Mouse (Mus musculus) right cerebral cortex, postnatal 36 days (tissue): ENCODE measurements at regions not wholly inside any gene's neighbourhood (a gene's known extent, or its start where the extent isn't known, plus 50 kb on each side); places are given as distances from the start of the nearest gene placed in this dataset.

ENCODE experiments used
- DNase-seq, 2 experiments: peaks; one replicate each; pipeline ENCODE4 v3.0.0; 2022; ENCODE audit warnings: low spot score in 2 of 2, mixed read lengths in 1 of 2

DNA sequence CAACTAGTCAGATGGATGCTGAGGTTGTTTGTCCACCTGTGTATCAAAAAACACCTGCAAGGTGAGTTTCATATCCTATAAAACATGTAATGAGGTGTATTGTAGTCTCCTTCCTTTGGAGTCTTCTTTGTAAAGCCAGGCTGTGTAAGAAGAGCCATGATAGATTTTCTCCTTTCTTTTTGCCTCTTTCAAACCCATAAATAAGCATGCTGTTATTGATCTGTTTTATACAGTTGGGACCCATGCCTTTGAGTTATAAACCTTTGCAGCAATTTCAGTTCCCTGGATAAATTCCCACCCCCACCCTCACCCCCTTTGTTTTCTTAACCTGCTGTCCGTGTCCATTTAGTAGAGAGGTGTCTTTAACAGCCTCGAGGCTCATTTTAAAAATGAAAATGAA is 131.0 kb upstream of the Rgs17 start:
- DNase-seq, result no peak

- DNase-seq, result no peak
Observed at GRCm38 (mm10) chr10:6043358-6043757, 121.2 kb upstream of the Rgs17 start.

DNA sequence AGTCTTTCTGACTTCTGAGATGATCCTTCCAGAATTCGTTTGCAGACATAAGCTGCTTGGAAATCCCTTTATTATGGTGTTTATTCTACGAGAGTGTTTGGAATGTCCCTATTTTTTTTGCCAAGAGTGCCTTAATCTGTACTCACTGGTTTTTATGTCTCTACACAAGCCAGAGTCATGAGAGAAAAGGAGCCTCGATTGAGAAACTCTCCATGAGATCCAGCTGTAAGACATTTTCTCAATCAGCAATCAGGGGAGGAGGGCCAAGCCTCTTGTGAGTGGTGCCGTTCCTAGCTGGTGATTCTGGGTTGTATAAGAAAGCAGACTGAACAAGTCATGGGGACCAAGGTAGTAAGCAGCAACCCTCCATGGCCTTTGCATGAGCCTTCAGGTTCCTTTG is 117.6 kb upstream of the Rgs17 start:
- no peak for DNase-seq

DNA sequence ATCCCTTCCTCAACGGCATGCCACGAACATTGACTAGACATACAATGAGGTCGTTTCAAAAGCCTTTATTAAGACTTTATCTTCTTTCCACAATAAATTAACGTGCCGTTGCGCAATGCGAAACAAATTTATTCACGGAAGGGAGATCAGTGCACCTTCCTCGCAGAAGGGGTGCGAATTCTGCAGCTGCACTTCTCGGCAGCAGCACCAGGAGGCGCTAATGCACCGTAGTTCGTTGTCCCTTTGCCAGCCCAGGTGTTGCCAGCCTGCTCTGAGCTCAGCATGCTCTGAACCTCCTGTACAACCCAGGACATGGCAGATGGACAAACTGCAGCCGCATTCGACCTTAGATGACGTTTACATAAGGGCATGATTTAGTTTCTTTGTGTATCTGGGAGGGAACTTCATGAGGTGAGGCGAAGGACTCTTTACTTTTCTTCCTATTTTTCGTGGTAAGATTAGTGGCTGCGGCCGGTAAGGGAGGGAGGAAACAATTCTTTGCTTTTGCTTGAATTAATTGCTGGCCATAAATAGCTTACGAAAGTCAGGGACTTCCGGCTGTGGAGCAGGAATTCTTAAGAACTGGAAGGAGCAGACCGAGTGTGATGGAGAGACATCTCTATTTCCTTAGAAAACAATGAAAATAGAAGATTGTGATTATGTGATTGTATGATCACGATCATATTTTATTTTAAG is 113.7 kb upstream of the Rgs17 start:
- peak; percentile 64 to 69 for DNase-seq

GRCm38 (mm10) chr10:6032469-6032868 is 110.3 kb upstream of the Rgs17 start:
- DNase-seq, result no peak

GRCm38 (mm10) chr10:6027551-6027950 is 105.4 kb upstream of the Rgs17 start:
- no peak for DNase-seq

DNA sequence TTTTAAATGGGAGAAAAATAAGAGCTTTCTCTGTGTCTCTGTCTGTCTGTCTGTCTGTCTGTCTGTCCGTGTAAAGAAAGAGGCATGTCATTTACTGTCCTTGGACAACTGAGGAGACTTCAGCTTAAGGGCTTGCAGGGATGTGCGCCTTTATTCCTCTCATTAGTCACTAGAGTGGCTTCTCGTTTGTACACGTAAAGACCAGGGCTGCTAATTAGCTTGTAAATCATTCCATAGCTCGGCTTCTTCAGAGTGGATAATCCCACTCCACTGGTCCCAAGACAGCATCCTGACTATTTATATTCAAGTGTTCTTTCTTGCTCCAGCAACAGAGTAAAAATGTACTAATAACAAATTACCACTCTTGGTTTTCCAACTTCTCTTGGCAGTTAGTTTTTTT is 104.1 kb upstream of the Rgs17 start:
- DNase-seq, result no peak

DNA sequence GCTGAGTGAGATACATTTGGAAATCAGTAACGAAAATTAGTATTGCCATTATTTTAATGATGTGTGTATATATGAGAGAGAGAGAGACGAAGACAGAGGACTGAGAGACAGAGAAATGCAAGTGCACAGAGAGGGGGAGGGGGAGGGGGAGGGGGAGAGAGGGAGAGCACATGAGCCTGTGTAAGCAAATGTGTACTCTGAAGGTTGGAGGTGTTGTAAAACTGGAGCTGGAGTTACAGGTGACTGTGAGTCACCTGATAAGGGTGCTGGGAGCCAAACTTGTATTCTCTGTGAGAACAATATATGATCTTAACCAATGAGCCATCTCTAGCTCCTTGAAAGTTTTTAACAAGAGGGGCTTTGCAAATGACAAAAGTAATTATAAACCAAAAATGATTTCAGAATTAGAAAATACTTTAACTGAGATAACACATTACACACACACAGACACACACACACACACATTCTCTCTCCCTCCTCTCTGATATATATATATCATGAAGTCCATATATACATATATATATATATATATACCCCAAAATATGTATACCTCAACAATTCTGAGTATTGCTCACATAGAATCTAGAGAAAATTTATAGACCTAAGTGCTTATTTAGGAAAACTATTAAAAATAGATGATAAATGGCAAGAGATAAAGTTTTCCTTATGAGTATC is 100.5 kb upstream of the Rgs17 start:
- DNase-seq, result no peak

- DNase-seq, result no peak
Observed at GRCm38 (mm10) chr10:6020944-6021684, 98.9 kb upstream of the Rgs17 start.

GRCm38 (mm10) chr10:6013743-6014142 is 91.5 kb upstream of the Rgs17 start:
- DNase-seq, result no peak

- DNase-seq, result peak; percentile 6 to 16
Observed at GRCm38 (mm10) chr10:6011541-6011940, 89.3 kb upstream of the Rgs17 start.

DNA sequence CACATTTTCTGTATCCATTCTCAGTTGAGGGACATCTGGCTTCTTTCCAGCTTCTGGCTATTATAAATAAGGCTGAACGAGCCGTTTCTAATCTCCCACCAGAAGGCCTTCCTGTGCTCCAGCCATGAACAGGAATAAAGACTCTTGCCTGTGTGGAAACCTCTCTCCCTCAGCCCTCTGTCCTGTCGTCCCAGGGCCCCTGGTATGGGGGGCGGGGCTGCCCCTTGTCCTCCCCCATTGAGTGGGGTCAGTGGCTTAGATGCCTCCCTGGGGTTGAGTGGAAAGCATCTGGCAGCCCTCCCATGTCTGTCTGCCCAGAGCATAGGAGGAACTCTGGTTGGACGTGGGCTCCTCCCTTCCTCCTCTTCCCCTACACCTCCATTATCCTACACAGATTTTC is 88.8 kb upstream of the Rgs17 start:
- no peak for DNase-seq

GRCm38 (mm10) chr10:6007238-6007972 is 85.2 kb upstream of the Rgs17 start:
- DNase-seq, result no peak

- DNase-seq, result no peak
Observed at GRCm38 (mm10) chr10:5981433-5981832, 59.2 kb upstream of the Rgs17 start.

GRCm38 (mm10) chr10:5978534-5978933 is 56.3 kb upstream of the Rgs17 start:
- no peak for DNase-seq
